8 mouse cellular contexts compared by ENCODE assay signal in the genomic region with DNA sequence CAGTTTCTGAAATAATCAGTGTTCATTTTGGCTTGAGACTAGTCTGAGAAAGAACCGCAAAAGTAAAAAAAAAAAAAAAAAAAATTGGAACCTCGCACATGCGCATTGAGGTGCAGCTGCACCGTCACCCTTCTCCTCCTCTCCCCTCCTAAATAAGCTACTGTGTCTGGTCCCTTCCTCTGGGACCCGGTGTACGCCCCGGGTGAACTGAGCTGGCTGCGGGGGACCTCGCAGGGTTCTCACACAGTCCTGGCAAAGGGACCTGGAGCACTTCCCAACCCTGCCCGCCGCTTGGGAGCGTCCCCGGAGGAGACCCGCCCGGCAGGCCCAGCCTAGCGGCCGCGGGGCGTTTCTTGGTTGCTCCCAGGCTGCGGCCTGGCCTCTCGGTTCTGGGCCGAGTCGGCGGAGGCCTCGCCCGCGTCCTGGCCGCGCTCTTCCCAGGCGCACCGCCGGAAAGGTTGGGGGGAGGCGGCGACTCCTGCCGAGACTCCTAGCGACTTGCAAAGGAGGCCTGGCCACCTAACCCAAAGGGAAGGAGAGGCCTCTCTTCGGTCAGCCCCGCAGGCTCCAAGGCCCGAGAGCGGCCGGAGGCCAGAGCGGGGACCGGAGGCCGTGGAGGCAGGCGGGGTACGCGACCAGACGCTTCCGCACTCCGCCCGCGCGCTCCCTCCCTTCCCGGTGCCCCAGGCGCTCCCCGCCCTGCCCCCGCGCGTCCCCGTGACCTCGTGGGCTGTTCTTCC. TPM values are rescaled to one million over a fixed set of nuclear protein-coding genes. Genes with fewer than 3 reads are reported as not detected.
DNase-seq lines count a peak whose midpoint lies in the region; ATAC-seq lines count a peak whose summit lies in the region.

Spag6 (plus strand) TSS at position 162 of the 740 bp plus-strand sequence.

- no peaks in the 10 kb centered on the region for H3K36me3 ChIP-seq in embryonic facial prominence, embryonic 10.5 days (replicated peaks)
- no peaks in the 10 kb centered on the region for H3K36me3 ChIP-seq in liver, embryonic 11.5 days (ENCODE audit: control insufficient read depth, insufficient read depth, low read length)
- H3K36me3 ChIP-seq in stomach, embryonic 14.5 days (ENCODE audit: control insufficient read depth, insufficient read depth, low read length): no peaks in the 10 kb centered on the region

- peak within 1 kb of the TSS; percentile 98 for H3K4me2 ChIP-seq in liver, embryonic 11.5 days
- peak within 1 kb of the TSS; percentile 88 for H3K4me2 ChIP-seq in stomach, embryonic 14.5 days (replicated peaks; ENCODE audit: low read depth, low read length)

- peak; percentile 93 for DNase-seq in 3134 (ENCODE audit: extremely low read depth, insufficient read length, low spot score)
- DNase-seq in adrenal gland, adult (ENCODE audit: inconsistent age in 2 of 2, low spot score in 1 of 2): peak; percentile 84 to 96
- peak; percentile 87 for DNase-seq in embryonic facial prominence, embryonic 10.5 days (ENCODE audit: low spot score)
- peak; percentile 82 to 86 for DNase-seq in heart, adult 9 months (ENCODE audit: low spot score in 2 of 2)
- peak; percentile 52 to 68 for DNase-seq in kidney, adult 8-10 months
- DNase-seq in liver, embryonic 11.5 days (ENCODE audit: low spot score): peak; percentile 85

- under 1% methylated on average over 61 of the region's 61 CpGs for WGBS in embryonic facial prominence, embryonic 10.5 days
- under 1% methylated on average over 53 of the region's 61 CpGs for WGBS in liver, embryonic 11.5 days
- WGBS in stomach, embryonic 14.5 days: under 1% methylated on average over 48 of the region's 61 CpGs

- ATAC-seq in liver, embryonic 11.5 days (replicated peaks; ENCODE audit: low FRiP score): peak; percentile 73
- peak; percentile 30; the same call in 1 of the 2 replicates for ATAC-seq in monocyte, adult 5-6 weeks (replicated peaks; ENCODE audit: insufficient number of reproducible peaks, low FRiP score, low TSS enrichment, poor library complexity, severe bottlenecking)
- ATAC-seq in stomach, embryonic 14.5 days (ENCODE audit: insufficient number of reproducible peaks, insufficient read depth, low FRiP score, low read depth): peak; percentile 84

- H3K4me3 ChIP-seq in embryonic facial prominence, embryonic 10.5 days: peak within 1 kb of the TSS; percentile 71
- peak within 1 kb of the TSS; percentile 68 for H3K4me3 ChIP-seq in liver, embryonic 11.5 days (ENCODE audit: low read depth, low read length)
- peak within 1 kb of the TSS; percentile 55 for H3K4me3 ChIP-seq in stomach, embryonic 14.5 days (ENCODE audit: low read depth, low read length)

- H3K27me3 ChIP-seq in embryonic facial prominence, embryonic 10.5 days (replicated peaks; ENCODE audit: low read depth, poor library complexity, severe bottlenecking): peaks cover 92% of the 10 kb centered on the region
- peaks cover 88% of the 10 kb centered on the region for H3K27me3 ChIP-seq in liver, embryonic 11.5 days (replicated peaks; ENCODE audit: control insufficient read depth, insufficient read depth, low read length)
- peaks cover 15% of the 10 kb centered on the region for H3K27me3 ChIP-seq in stomach, embryonic 14.5 days (ENCODE audit: control insufficient read depth, insufficient read depth, low read length)

- H3K9ac ChIP-seq in liver, embryonic 11.5 days (ENCODE audit: low read depth, low read length): peak within 1 kb of the TSS; percentile 75
- peak within 1 kb of the TSS; percentile 60 for H3K9ac ChIP-seq in stomach, embryonic 14.5 days (replicated peaks; ENCODE audit: low read depth, low read length)

- peaks cover 33% of the 10 kb centered on the region for H3K4me1 ChIP-seq in embryonic facial prominence, embryonic 10.5 days
- H3K4me1 ChIP-seq in liver, embryonic 11.5 days (replicated peaks; ENCODE audit: control insufficient read depth, insufficient read depth, low read length): peaks cover 10% of the 10 kb centered on the region
- H3K4me1 ChIP-seq in stomach, embryonic 14.5 days (ENCODE audit: control insufficient read depth, insufficient read depth, low read length): peaks cover 15% of the 10 kb centered on the region; the same call in 1 of the 2 replicates

- H3K27ac ChIP-seq in embryonic facial prominence, embryonic 10.5 days (replicated peaks): peak within 1 kb of the TSS; percentile 87
- H3K27ac ChIP-seq in liver, embryonic 11.5 days (ENCODE audit: low read depth, low read length): peak within 1 kb of the TSS; percentile 32; the same call in 1 of the 2 replicates
- H3K27ac ChIP-seq in stomach, embryonic 14.5 days (ENCODE audit: low read length): peak within 1 kb of the TSS; percentile 53; the same call in 1 of the 2 replicates

- H3K9me3 ChIP-seq in embryonic facial prominence, embryonic 10.5 days: no peaks in the 10 kb centered on the region
- H3K9me3 ChIP-seq in liver, embryonic 11.5 days (ENCODE audit: control insufficient read depth, low read length): no peaks in the 10 kb centered on the region
- H3K9me3 ChIP-seq in stomach, embryonic 14.5 days (ENCODE audit: control insufficient read depth, low read depth, low read length): no peaks in the 10 kb centered on the region

RNA-seq across cellular contexts. Expression of gene Spag6, which starts in this region (rescaled TPM):
- polyA plus RNA-seq in embryonic facial prominence, embryonic 10.5 days (2016; fragmentation: Nextera tagmentation; extraction: Ambion mirVana): 0.25 and 0.31 TPM in 2 replicates
- polyA plus RNA-seq in liver, embryonic 11.5 days (2014; fragmentation: Nextera tagmentation; extraction: Ambion mirVana): not detected in 2 replicates
- 1.6 TPM in 1 of 3 replicates, not detected in the others for total RNA-seq in monocyte, adult 5-6 weeks (2017)
- polyA plus RNA-seq in stomach, embryonic 14.5 days (2014; fragmentation: Nextera tagmentation; extraction: Ambion mirVana): 0.29 and 0.53 TPM in 2 replicates

Comparison
In these comparisons a context has a peak if more than half of its experiments do, and no peak if none do; other contexts are left out.
1. Peak in every context shown above with its lines: DNase-seq, ATAC-seq, H3K4me3 ChIP-seq and H3K27ac ChIP-seq.
2. Peak in DNase-seq, H3K4me3 ChIP-seq and H3K27ac ChIP-seq in embryonic facial prominence, embryonic 10.5 days; RNA of the gene not detected or under 1 TPM.
3. Peak in DNase-seq, ATAC-seq, H3K4me3 ChIP-seq, H3K27ac ChIP-seq, H3K9ac ChIP-seq and H3K4me2 ChIP-seq in liver, embryonic 11.5 days; RNA of the gene not detected or under 1 TPM.
4. Peak in ATAC-seq, H3K4me3 ChIP-seq, H3K27ac ChIP-seq, H3K9ac ChIP-seq and H3K4me2 ChIP-seq in stomach, embryonic 14.5 days; RNA of the gene not detected or under 1 TPM.
5. H3K27ac ChIP-seq: peak in every context shown above with its lines; median percentile 87 in embryonic facial prominence, embryonic 10.5 days; 53 in stomach, embryonic 14.5 days; 32 in liver, embryonic 11.5 days.
6. ATAC-seq: peak in every context shown above with its lines; median percentile 84 in stomach, embryonic 14.5 days; 73 in liver, embryonic 11.5 days; 30 in monocyte, adult 5-6 weeks.